Mouse (Mus musculus): ENCODE measurements around the gene Washc1.
"Not testable (repeated sequence)": the region's sequence is repeated elsewhere in the genome, so short reads cannot be mapped to it uniquely, and the experiment has no call there.

Washc1 gene

GRCm38 (mm10) chr17:66111402-66111959 is at the start of gene Washc1:
TSS of gene Washc1 (plus strand) at chr17:66111545.
- DNase-seq (ENCODE audit: low spot score) = peak; percentile 92

DNA sequence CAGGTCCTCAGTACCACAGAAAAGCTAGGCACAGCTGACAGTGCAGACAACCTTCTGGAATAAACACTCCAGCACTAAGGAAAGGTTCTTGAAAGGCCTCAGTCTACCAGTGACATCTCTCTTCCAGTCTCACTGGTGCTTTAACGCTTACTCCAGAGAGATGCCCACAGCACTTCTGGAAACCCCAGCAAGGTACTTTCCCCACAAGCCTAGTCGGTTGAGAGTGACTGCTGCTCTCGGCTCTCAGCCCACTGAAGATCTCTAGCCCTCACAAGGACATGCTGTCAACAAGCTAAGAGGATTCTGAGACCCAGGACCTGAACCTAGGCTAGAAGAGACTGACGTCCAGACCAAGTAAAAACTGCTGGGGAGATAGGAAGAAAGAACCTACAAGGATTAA is 46.2 kb upstream of the Washc1 start:
- no peak for DNase-seq (ENCODE audit: low spot score)

- DNase-seq (ENCODE audit: low spot score) = not testable (repeated sequence)
Measured at GRCm38 (mm10) chr17:66069036-66069435, 42.3 kb upstream of the Washc1 start.

DNA sequence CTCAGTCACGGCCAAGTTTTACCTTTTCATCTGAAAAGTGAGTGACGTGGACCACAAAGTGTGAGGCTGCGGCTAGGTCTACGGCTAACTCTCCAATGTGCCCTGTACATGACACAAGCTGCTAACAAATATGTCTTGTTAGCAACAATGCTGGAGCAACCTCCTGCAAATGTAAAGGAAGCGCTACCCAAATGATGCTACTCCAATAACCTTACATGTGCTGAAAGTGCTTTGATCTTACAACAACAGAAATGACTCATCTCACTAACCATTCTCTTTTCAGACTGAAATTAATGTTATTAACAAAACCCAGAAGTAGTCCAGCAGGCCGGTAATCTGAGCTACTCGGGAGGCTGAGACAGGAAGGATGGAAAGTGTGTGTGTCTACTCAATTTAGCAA is 37.4 kb upstream of the Washc1 start:
- DNase-seq (ENCODE audit: low spot score) = no peak

DNA sequence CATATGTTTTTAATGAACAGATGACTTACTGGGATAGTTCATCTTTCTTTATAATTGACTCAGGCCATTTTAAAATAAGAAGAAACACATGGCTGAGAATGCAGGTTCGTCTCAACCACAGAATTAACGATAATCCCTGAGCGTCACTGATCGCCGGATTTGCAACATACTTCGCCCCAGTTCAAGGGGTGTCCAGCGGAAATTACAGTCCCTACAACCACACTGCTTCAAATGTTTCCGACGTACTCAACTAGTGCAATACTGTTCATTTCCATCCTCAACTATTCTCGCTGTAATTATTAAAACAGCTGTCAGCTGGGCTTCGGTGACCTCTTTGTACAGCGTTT is 35.5 kb upstream of the Washc1 start:
- DNase-seq (ENCODE audit: low spot score) = no peak

DNA sequence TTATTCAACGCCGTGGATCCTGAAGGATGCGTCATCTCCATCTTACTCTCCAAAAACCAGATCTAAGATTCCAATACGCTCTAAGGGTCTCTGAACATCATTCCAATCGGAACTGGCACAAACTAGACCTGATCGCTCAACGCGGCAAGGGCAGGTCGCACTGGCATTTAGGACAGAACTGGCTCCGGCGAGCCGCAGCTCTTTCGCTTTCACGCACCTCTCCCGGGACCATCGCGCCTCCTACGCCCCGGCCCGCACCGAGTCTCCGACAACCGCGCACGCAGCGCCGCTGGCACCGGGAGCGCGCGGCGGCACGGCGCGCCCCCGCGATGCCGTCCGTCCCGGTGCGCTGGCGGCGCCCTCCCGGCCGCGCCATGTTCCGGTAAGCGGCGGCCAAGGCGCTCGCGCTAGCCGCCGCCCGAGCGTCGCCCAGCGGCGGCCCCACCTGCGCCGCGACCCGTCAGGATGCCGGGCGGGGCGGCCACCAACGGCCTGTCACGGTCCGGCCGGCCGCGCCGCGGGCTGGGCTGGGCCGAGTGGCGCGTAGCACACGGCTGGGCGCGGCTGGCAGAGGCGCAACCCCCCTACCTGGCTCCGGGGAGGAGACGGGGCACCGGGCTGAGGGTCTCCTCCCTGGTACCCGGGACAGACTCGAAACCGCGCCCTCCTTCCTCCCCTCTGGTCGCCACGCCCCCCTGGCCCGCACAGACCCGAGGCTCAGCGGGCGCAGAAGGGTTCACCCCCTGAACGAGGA is 35.0 kb upstream of the Washc1 start:
- DNase-seq (ENCODE audit: low spot score) = peak; percentile 26

GRCm38 (mm10) chr17:66076934-66077333 is 34.4 kb upstream of the Washc1 start, which contains the start of gene Ankrd12:
TSS of gene Ankrd12 (minus strand) at chr17:66077089.
- DNase-seq (ENCODE audit: low spot score) = peak; percentile 96

DNA sequence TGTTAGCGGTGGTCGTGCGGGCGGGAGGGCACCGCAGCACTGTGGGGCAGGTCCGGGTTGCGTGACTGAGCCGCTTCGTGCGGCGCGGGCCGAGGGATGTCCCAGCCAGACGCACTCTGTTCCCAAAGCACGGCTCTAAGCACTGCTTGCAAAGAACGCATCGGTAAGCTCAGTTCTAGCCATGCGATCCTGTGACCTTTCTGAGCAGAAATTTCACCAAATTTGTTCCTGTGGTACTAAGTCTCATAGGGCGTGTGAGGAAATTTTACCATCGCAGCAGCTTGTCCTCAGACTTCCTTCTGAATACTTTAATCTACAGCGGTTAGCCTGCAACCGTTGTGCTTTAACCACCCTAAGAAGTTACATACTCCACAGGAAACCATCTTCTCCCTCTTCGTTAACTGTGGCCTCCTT is 33.9 kb upstream of the Washc1 start:
- no peak for DNase-seq (ENCODE audit: low spot score)

- no peak for DNase-seq (ENCODE audit: low spot score)
Measured at GRCm38 (mm10) chr17:66084486-66084885, 26.9 kb upstream of the Washc1 start.

DNA sequence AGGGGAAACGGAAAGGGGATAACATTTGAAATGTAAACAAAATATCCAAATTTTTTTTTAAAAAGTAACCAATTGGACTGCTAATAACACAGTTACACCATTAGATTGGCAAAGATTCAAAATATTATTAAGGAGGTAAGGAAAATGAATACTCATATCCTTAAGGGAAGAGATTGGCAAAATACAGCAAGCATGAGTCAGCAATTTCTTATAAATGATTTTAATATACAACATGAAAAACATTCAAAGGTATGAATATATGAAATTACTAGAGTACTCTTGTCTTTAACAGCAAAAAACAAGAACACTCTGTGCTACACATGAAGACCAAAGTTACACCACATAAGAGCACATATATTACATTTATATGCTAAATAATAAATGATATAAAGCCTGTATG is 26.3 kb upstream of the Washc1 start:
- DNase-seq (ENCODE audit: low spot score) = no peak

DNA sequence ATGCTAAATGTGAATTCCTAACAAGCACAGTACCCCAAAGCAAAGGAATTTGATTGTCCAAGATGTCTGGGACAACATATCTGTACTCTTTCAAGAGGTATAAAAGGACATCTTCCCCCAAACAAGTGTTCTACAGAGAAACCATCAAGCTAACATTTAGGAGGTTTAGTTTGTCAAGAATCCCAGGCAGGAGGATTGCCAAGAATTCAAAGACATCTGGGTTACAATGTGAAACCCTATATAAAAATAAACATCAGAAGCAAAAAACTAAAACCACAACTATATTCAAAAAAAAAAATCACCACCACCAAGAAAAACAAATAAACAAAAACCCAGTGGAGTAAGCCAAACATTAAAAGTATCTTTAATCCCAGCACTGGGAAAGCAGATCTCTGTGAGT is 21.1 kb upstream of the Washc1 start:
- DNase-seq (ENCODE audit: low spot score) = no peak

GRCm38 (mm10) chr17:66091392-66091791 is 20.0 kb upstream of the Washc1 start:
- DNase-seq (ENCODE audit: low spot score) = no peak

DNA sequence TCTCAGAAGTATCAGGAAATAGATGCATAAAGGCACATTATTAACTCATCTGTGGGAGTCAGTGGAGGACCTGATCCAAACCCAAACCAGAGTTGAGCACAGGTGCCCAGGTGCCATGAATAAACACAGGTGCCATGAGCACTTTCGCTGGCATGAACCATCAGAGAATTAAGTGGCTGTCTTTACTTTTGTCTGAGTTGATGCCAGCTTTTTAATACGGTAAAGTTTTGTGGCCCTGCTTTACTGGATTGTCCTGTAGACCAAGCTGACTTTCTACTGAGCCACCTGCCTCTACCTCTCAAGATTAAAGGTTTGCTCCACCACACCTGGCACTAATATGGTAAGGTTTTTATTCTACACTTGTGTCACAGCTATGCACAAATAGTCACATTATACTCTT is 19.3 kb upstream of the Washc1 start:
- no peak for DNase-seq (ENCODE audit: low spot score)

GRCm38 (mm10) chr17:66092664-66093063 is 18.7 kb upstream of the Washc1 start:
- no peak for DNase-seq (ENCODE audit: low spot score)

- no peak for DNase-seq (ENCODE audit: low spot score)
Measured at GRCm38 (mm10) chr17:66100566-66101379, 10.6 kb upstream of the Washc1 start.

DNA sequence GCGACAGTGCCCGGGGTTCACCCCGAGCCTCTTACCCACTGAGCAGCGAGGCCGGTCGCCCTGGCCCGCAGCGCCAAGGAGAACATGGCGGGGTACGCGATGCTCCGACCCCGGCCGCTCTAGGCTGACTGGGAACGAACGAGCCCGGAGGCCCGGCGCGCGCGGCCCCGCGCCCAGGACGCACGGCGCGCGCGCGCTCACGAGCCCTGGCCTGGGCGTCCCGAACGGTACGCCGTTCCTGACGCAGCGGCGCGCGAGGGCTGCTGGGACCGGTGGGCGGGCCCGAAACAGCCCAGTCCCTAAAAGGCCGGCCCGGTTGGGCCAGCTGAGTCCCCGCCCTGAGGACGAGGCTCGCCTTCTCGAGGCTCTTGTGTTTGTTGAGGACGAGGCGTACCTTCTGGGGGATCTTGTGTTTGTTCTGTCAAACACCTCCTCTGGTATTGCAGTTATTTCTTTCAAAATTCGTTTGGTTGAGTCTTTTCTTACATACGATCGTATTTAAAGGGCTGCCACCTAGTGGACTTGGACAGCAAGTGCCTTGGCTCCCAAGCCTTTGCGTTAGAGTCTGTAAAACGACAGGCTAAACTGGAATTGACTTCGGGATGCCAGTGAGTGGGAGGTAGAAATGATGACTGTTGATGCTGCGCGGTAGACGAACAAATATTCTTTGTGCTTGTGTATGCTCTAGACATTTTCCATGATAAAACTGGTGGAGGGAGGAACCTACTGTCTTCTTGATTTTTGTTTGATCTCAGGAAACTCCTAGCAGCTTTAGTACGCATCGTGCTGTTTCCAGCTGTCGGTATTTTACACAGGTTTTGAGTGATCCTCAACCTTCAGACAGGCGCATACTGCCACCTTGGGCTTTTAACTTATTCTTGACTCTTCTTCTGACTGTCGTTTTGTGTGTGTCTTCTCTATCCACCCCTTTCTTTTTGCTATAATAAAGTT is 9.7 kb upstream of the Washc1 start, which contains the start of gene Ndufv2:
Gene Ndufv2 (minus strand): TSS at position 180 of the 951 bp plus-strand sequence.
- peak; percentile 93 for DNase-seq (ENCODE audit: low spot score)

DNA sequence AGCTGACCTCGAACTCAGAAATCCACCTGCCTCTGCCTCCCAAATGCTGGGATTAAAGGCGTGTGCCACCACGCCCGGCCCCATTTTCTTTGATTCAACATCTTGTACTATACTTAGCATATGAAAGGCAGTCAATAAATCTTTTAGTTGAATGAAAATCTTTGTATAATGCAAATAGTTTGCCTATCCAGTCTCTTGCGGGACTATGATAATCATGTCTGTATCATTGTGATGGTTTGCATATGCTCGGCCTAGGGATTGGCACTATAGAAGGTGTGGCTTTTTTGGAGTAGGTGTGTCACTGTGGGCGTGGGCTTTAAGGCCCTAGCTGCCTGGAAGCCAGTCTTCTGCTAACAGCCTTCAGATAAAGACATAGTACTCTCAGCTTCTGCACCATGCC is 7.3 kb upstream of the Washc1 start:
- no peak for DNase-seq (ENCODE audit: low spot score)

- DNase-seq (ENCODE audit: low spot score) = peak; percentile 72
Measured at GRCm38 (mm10) chr17:66106601-66107267, 4.6 kb upstream of the Washc1 start.

GRCm38 (mm10) chr17:66107466-66107865 is 3.9 kb upstream of the Washc1 start:
- no peak for DNase-seq (ENCODE audit: low spot score)

GRCm38 (mm10) chr17:66108198-66108597 is 3.1 kb upstream of the Washc1 start:
- DNase-seq (ENCODE audit: low spot score) = no peak

DNA sequence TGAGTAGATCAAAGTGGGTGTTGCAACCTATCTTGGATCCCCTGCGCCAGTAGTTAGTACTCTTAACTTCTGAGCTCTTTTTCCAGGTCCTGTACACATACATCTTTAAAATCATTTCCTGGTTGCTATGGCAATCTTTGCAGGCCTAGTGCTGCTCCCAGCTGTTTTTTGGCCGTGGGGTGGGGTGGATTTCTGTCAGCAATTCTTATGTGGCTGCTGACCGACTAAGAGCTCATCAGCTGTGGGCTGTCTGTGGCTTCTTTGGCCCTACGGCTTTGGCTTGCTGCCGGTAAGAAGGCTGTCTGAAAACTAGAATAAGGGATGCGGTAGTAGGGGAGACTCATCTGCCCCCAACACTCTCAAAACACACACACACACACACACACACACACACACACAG is 599 bp upstream of the Washc1 start:
- no peak for DNase-seq (ENCODE audit: low spot score)
